Mouse (Mus musculus): Measurements from ENCODE around the gene Acvrl1. TPM values are rescaled to one million over a fixed set of nuclear protein-coding genes. Genes with fewer than 3 reads are reported as not detected.

Gene Acvrl1
- 10 to 100 TPM; 13.1 TPM for total RNA-seq (2021)

GRCm38 (mm10) chr15:101128181-101129089, at the start of gene Acvrl1:
Gene Acvrl1, plus strand, starts transcription at chr15:101128522.
- no peak for DNase-seq (ENCODE audit: extremely low spot score in 1 of 2, low spot score in 2 of 2)
- intact Hi-C loops (cut with DNase I) = no loop called here

- intact Hi-C loops (cut with DNase I) = no loop called here
- peak; percentile 30 to 93 for DNase-seq (ENCODE audit: extremely low spot score in 1 of 2, low spot score in 2 of 2)
Observed at GRCm38 (mm10) chr15:101078731-101079156, 49.6 kb upstream of the Acvrl1 start.

GRCm38 (mm10) chr15:101080031-101080520, 48.2 kb upstream of the Acvrl1 start:
- DNase-seq (ENCODE audit: extremely low spot score in 1 of 2, low spot score in 2 of 2) = no peak
- intact Hi-C loops (cut with DNase I) = no loop called here

GRCm38 (mm10) chr15:101081035-101081548, 47.2 kb upstream of the Acvrl1 start:
- DNase-seq (ENCODE audit: extremely low spot score in 1 of 2, low spot score in 2 of 2) = no peak
- intact Hi-C loops (cut with DNase I) = no loop called here

- intact Hi-C loops (cut with DNase I) = no loop called here
- no peak for DNase-seq (ENCODE audit: extremely low spot score in 1 of 2, low spot score in 2 of 2)
Observed at GRCm38 (mm10) chr15:101082236-101082635, 46.1 kb upstream of the Acvrl1 start.

- intact Hi-C loops (cut with DNase I) = no loop called here
- DNase-seq (ENCODE audit: extremely low spot score in 1 of 2, low spot score in 2 of 2) = no peak
Observed at GRCm38 (mm10) chr15:101084499-101084898, 43.8 kb upstream of the Acvrl1 start.

- intact Hi-C loops (cut with DNase I) = no loop called here
- DNase-seq (ENCODE audit: extremely low spot score in 1 of 2, low spot score in 2 of 2) = no peak
Observed at GRCm38 (mm10) chr15:101086451-101086850, 41.9 kb upstream of the Acvrl1 start.

GRCm38 (mm10) chr15:101086956-101087355, 41.4 kb upstream of the Acvrl1 start:
- DNase-seq (ENCODE audit: extremely low spot score in 1 of 2, low spot score in 2 of 2) = peak in 1 of 2 experiments; percentile 40
- intact Hi-C loops (cut with DNase I) = no loop called here

- intact Hi-C loops (cut with DNase I) = no loop called here
- DNase-seq (ENCODE audit: extremely low spot score in 1 of 2, low spot score in 2 of 2) = no peak
Observed at GRCm38 (mm10) chr15:101088291-101088690, 40.0 kb upstream of the Acvrl1 start.

- intact Hi-C loops (cut with DNase I) = no loop called here
- no peak for DNase-seq (ENCODE audit: extremely low spot score in 1 of 2, low spot score in 2 of 2)
Observed at GRCm38 (mm10) chr15:101091551-101091950, 36.8 kb upstream of the Acvrl1 start.

- intact Hi-C loops (cut with DNase I) = no loop called here
- no peak for DNase-seq (ENCODE audit: extremely low spot score in 1 of 2, low spot score in 2 of 2)
Observed at GRCm38 (mm10) chr15:101092121-101092828, 36.0 kb upstream of the Acvrl1 start.

- intact Hi-C loops (cut with DNase I) = no loop called here
- peak; percentile 33 to 55 for DNase-seq (ENCODE audit: extremely low spot score in 1 of 2, low spot score in 2 of 2)
Observed at GRCm38 (mm10) chr15:101092829-101093648, 35.3 kb upstream of the Acvrl1 start.

- no peak for DNase-seq (ENCODE audit: extremely low spot score in 1 of 2, low spot score in 2 of 2)
- intact Hi-C loops (cut with DNase I) = no loop called here
Observed at GRCm38 (mm10) chr15:101093988-101094387, 34.3 kb upstream of the Acvrl1 start.

- intact Hi-C loops (cut with DNase I) = no loop called here
Observed at GRCm38 (mm10) chr15:101094979-101095378, 33.3 kb upstream of the Acvrl1 start.

GRCm38 (mm10) chr15:101095392-101095791, 32.9 kb upstream of the Acvrl1 start:
- DNase-seq (ENCODE audit: extremely low spot score in 1 of 2, low spot score in 2 of 2) = no peak
- intact Hi-C loops (cut with DNase I) = no loop called here

More at GRCm38 (mm10) chr15:101094979-101095378, 33.3 kb upstream of the Acvrl1 start:
- no peak for DNase-seq (ENCODE audit: extremely low spot score in 1 of 2, low spot score in 2 of 2)

GRCm38 (mm10) chr15:101097985-101098651, 30.2 kb upstream of the Acvrl1 start:
- intact Hi-C loops (cut with DNase I) = no loop called here
- peak in 1 of 2 experiments; percentile 68 for DNase-seq (ENCODE audit: extremely low spot score in 1 of 2, low spot score in 2 of 2)

GRCm38 (mm10) chr15:101100996-101101395, 27.3 kb upstream of the Acvrl1 start:
- intact Hi-C loops (cut with DNase I) = no loop called here
- no peak for DNase-seq (ENCODE audit: extremely low spot score in 1 of 2, low spot score in 2 of 2)
